Mouse (Mus musculus) thymus, postnatal 25 days (tissue): Measurements from ENCODE around the gene Grifin.

ENCODE experiments used
- DNase-seq: peaks from one replicate; pipeline ENCODE4 v3.0.0; 2022

Gene Grifin

DNA sequence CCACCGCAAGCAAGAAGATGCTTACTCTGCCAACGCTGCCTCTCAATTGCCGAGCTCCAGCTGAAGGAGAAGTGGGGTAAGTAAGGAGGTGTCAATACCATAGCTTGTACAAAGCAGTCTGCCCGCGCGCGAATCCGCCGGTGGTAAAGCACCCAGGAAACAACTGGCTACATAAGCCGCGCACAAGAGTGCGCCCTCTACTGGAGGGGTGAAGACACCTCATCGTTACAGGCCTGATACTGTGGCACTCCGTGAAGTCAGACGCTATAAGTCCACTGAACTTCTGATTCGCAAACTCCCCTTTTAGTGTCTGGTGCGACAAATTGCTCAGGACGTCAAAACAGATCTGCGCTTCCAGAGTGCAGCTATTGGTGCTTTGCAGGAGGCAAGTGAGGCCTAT is 18.5 kb downstream of the Grifin start:
- DNase-seq = no peak

DNA sequence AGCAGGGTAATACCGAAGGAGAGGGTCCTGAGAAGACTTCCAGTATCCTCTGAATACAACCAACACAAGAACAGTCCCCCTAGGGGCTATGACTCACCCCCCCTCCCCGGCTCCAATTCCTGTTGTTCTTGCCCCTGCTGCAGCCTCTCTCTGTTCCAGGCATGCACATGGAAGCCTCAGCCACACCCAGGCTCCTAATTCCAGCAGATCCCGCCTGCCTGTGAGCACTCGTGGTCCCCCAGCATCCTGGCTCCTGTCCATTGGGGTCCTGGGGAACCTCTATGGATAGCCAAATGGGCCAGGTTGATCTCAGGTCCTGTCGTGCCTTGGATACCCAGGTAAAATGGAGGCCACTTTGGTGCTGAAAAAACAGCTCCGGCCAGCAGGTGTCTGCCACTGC is 19.2 kb downstream of the Grifin start:
- no peak for DNase-seq

DNA sequence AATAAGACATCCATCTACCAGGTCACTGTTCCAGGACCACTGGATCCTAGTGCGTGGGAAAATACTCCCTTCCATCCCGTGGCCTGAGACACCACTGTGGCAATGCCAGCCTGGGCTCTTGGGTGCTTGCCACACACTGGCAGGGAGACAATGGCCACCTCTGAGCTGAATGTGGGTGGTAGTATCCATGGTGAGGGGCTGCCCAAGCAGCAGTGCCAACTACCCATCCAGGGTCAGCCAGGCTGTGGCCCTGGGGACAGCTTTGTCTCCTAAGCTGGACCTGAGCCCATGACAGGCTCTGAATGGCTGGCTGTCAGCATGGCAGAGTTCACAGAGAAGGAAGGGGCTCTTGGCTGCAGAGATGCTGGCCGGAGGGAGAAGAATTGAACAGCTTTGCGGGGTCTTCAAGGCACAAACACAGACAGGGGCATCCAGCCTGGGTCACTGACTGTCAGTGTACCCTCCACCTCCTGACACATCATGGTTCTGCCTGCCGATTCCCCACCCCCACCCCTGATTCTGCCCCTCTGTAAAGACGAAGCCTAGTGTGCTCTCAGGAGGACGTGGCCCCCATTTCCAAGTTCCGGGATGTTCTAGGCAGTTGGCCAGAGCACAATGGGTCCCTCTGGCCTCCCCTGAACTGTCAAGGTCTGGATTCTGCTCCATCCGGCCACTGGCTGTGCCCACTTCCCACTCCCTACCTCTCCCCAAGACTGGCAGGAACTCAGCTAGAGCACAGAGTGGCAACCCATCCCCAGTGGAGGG is 21.9 kb downstream of the Grifin start:
- DNase-seq = no peak

DNA sequence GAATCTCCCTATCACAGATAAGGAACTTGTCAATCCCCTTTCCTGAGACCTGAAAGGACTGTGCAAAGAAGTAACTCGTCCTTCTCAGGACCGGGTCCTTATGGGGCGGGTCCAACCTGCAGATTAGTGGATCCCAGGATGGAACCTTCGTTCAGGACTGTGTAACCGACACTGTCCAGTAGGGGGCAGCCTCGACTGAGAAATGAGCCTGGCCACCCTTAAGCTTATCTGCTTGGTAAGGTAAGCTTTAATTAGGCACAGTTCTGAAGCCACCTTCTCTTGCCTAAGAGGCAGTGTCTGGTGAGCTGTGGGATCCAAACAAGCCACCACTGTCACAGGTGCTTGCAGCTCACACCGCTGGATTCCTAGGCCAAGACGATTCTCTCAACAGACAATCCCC is 24.8 kb downstream of the Grifin start:
- DNase-seq = peak; percentile 82

DNA sequence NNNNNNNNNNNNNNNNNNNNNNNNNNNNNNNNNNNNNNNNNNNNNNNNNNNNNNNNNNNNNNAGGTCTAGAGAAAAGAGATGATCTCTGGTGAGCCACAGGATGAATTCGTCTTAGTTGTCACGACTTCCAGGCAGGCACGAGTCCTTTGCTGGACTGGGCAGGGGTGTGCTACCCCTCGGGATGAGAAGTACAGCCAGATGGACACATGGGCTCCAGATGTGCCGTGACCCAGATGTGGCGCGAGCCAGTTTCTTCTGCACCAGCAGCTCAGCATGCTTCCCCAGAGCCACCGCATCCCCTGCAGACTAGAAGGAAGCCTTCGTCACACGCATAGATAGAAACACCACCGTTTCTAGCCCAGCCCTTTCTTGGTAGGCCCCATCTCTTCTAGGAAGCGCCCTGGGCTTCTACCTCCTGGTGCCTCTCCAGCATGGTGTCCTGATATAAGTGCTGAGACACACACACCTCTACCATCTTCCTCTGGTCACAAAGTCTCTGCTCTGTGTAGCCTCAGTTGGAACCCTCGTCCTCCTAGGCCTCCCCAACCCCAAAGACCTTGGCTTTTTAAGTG is 26.7 kb downstream of the Grifin start:
- no peak for DNase-seq

DNA sequence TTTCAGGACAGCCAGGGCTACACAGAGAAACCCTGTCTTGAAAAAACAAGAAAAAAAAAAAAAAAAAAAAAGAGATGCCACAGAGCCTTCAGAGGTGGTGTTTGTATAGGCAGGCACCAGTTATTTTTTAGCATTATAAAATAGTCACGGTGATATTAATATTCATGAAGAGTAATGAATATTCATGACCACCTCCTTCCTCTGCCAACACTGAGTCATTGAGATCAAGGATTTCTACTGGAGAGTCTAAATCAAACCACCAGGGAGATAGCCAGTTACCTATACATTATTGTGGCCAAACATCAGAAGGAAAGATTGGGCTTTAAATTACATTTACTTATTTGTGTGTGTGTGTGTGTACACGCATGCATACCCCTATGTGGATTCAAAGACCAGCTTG is 38.1 kb downstream of the Grifin start:
- no peak for DNase-seq

DNA sequence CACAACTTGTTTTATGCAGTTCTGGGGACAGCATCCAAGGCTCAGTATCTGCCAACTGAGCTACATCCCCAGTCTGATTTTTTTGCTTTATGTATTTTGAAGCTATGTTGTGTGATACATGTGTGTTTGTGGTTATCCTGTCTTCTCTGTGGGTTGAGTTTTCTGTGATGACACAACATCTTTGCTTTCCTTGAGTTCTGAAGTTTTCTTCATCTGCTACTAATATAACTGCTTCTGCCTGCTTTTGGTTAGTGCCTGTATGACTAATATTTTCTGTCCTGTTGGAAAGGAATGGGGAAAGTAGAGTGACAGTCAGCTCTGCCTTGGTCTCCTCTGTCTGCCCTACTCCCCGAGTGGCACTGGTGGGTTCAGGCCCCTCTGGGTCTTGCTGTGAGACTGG is 43.7 kb downstream of the Grifin start:
- DNase-seq = no peak

DNA sequence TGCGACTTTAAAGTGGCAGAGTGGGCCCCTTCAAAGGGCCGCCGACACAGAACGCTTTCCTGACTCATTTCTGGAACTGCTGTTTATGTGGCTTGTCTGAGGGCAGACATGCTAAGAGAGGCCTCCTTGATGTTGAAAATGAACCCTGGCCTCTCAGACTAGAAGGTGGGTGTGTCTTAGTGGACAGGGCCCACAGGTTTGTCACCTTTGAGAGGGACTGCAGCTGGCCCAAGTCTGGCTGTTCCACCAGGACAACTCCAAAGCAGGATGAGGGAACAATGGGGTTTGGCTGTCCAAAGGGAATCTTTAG is 47.0 kb downstream of the Grifin start:
- DNase-seq = no peak

DNA sequence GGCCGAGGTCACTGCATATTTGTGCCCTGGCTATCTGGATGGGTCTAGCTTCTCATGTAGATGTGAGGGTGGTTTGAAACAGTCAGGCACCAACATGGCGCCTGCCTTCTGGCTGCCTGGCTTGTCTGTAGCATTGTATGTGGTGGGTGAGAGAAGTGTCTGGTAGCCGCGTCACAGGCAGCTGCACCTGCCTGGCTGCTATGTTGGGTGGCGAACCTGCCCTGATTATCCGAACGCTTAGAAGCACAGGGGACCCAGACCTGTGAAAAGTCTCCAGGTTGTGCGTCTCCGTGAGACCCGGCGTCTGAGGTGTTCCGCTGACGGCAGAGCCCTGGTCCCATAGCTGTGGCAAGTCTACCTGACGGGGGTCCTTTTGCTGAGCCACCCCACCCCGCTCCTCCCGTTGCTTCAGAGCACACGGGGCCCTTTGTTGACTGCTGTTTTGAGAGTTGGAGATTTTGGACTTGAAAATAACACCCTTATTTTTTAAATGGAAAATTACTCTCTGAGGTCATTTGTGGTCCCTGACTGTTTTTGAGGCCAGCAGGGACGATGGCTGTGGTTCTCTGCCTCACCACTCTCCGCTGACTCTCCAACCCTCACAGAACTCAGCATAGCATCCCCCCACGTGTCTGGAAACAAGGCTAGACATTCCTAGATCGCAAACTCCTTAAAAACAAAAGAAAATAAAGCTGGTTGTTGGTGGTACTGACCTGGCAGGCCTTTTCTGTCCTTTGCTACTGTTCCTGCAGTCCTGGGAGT is 47.5 kb downstream of the Grifin start:
- DNase-seq = no peak

DNA sequence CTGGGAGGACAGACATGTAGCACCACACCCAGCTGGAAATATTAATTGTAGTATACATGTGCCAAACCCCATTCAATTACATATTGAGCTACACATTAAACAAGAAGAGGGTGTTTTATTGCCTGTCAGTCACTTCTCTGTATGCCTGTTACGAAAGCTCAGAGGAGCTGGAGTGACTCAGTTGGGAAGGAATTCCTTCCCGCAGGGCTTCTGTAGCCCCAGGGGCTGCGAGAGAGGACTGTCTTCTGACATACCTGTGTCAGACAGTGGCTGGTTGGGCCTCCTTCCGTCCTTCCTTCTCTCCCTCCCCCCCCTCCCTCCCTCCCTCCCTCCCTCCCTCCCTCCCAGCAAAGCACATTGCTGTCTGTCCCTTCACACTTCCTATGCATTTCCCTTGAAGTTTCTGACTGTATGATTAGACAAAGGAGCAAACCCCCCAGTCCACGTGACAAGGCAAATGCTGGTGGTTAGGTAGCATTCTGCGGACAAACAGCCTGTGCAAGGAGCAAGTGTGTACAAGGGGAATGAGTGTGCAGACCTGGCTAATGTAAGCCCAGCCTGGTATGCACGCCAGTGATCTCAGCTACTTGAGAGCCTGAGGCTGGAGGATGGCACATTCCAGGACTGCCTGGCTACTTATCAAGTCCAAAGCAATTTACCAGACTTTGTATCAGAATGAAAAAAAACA is 49.9 kb downstream of the Grifin start:
- no peak for DNase-seq

DNA sequence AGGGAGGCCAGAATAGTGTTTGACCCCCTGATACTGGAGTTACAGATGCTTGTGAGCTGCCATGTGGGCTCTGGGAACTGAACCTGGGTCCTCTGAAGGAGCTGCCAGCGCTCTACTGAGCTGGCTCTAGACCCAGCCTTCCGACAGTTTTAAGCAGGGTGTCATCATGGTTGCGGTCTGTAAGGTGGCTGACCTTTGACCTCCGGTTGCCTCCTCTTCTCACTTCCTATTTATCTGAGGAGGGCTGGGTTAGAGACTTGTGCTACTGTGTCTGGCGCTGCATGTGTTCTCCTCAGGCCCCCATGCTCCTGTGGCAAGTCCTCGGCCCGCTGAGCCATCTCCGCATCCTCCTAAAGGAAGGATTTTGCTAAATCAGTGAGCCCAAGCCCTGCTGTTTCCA is 51.0 kb downstream of the Grifin start:
- DNase-seq = no peak
